ENCODE assay signal across 32 mouse cellular contexts in genomic region chr7:126675104-126675503, GRCm38 (mm10). TPM values are rescaled to one million over a fixed set of nuclear protein-coding genes. Genes with fewer than 3 reads are reported as not detected.
DNase-seq lines count a peak whose midpoint lies in the region; ATAC-seq and TF ChIP-seq lines count a peak whose summit lies in the region.
"Had no signal": no experiment of that assay in that cellular context is flagged by ENCODE, and none has a peak within 500 bp of the region (broad histone marks: within the 10 kb centered on the region; RNA-seq: fewer than 3 reads in every experiment).

No protein-coding gene starts in this region.

- peak overlapping the region; percentile 71 for H3K9ac ChIP-seq in heart, adult 2 months (ENCODE audit: low read depth, low read length)
- peak overlapping the region; percentile 54 for H3K9ac ChIP-seq in liver, postnatal 0 days (replicated peaks)
- H3K9ac ChIP-seq: embryonic facial prominence, embryonic 13.5 days; forebrain, embryonic 15.5 days; hindbrain, embryonic 12.5 days; intestine, embryonic 15.5 days; liver, embryonic 13.5 days; midbrain, embryonic 15.5 days; neural tube, embryonic 15.5 days had no signal

- H3K36me3 ChIP-seq in heart, adult 2 months (ENCODE audit: control insufficient read depth, insufficient read depth, low read length), result peaks cover 16% of the 10 kb centered on the region
- H3K36me3 ChIP-seq in kidney, adult 2 months (ENCODE audit: control insufficient read depth, insufficient read depth, low read length), result peaks cover 4% of the 10 kb centered on the region
- H3K36me3 ChIP-seq in liver, postnatal 0 days (replicated peaks; ENCODE audit: insufficient read depth, low read length), result peaks cover 28% of the 10 kb centered on the region
- peaks cover 60% of the 10 kb centered on the region for H3K36me3 ChIP-seq in midbrain, embryonic 10.5 days

- peaks cover 12% of the 10 kb centered on the region for H3K4me1 ChIP-seq in heart, adult 2 months (ENCODE audit: control insufficient read depth, insufficient read depth, low read length)
- peaks cover 17% of the 10 kb centered on the region for H3K4me1 ChIP-seq in kidney, adult 2 months (ENCODE audit: control insufficient read depth, insufficient read depth, low read length)
- H3K4me1 ChIP-seq in lung, adult 2 months (ENCODE audit: control insufficient read depth, insufficient read depth, low read length), result peaks cover 28% of the 10 kb centered on the region
- H3K4me1 ChIP-seq in liver, postnatal 0 days (ENCODE audit: insufficient read depth), result peaks cover 24% of the 10 kb centered on the region
- H3K4me1 ChIP-seq in midbrain, embryonic 10.5 days, result no peaks in the 10 kb centered on the region
- H3K4me1 ChIP-seq: embryonic facial prominence, embryonic 13.5 days; forebrain, embryonic 10.5 days; forebrain, embryonic 15.5 days; hindbrain, embryonic 12.5 days; intestine, embryonic 15.5 days; midbrain, embryonic 15.5 days; neural tube, embryonic 15.5 days had no signal

- TF ChIP-seq CTCF in heart, adult 2 months (IDR thresholded peaks at IDR 0.05), result no peak
- TF ChIP-seq CTCF in kidney, adult 2 months (conservative IDR thresholded peaks at IDR 0.05; ENCODE audit: insufficient read depth, insufficient read length, low read depth, low read length), result no peak
- no peak for TF ChIP-seq CTCF in lung, adult 2 months (IDR thresholded peaks at IDR 0.05; ENCODE audit: insufficient read depth, low read length)
- no peak for TF ChIP-seq CTCF in liver, postnatal 0 days (IDR thresholded peaks at IDR 0.05; ENCODE audit: low read depth)

- ATAC-seq in liver, postnatal 0 days, result no peak
- ATAC-seq: forebrain, embryonic 15.5 days; hindbrain, postnatal 0 days; intestine, embryonic 15.5 days; midbrain, embryonic 15.5 days; Patski had no signal

- intact Hi-C loops in heart, adult 2 months (cut with DNase I), result no loop called here

- no peak for TF ChIP-seq POLR2A in heart, adult 2 months (IDR thresholded peaks at IDR 0.05; ENCODE audit: insufficient read depth, low read depth, low read length)
- TF ChIP-seq POLR2A in kidney, adult 2 months (IDR thresholded peaks at IDR 0.05; ENCODE audit: low read depth, low read length), result no peak
- TF ChIP-seq POLR2A in lung, adult 2 months (IDR thresholded peaks at IDR 0.05; ENCODE audit: borderline replicate concordance, extremely low read depth, low read depth, low read length), result no peak

- WGBS in heart, adult 2 months, result 96% methylated on average over 8 of the region's 8 CpGs
- WGBS in kidney, adult 2 months, result 99% methylated on average over 8 of the region's 8 CpGs
- 97% methylated on average over 8 of the region's 8 CpGs for WGBS in lung, adult 2 months
- WGBS in liver, postnatal 0 days (ENCODE audit: insufficient replicate concordance), result 82% methylated on average over 8 of the region's 8 CpGs
- WGBS in midbrain, embryonic 10.5 days, result 96% methylated on average over 8 of the region's 8 CpGs

- H3K4me3 ChIP-seq in heart, adult 2 months, result peak overlapping the region; percentile 56
- peak overlapping the region; percentile 19 for H3K4me3 ChIP-seq in kidney, adult 2 months (ENCODE audit: insufficient read depth, low read depth, low read length)
- peak overlapping the region; percentile 77 for H3K4me3 ChIP-seq in lung, adult 2 months (replicated peaks; ENCODE audit: extremely low read depth, low read depth, low read length)
- peak overlapping the region; percentile 37 for H3K4me3 ChIP-seq in liver, postnatal 0 days (ENCODE audit: low read depth, low read length)
- no peak overlapping the region for H3K4me3 ChIP-seq in midbrain, embryonic 10.5 days
- H3K4me3 ChIP-seq: embryonic facial prominence, embryonic 13.5 days; forebrain, embryonic 10.5 days; forebrain, embryonic 15.5 days; hindbrain, embryonic 12.5 days; intestine, embryonic 15.5 days; liver, embryonic 13.5 days; midbrain, embryonic 15.5 days; neural tube, embryonic 15.5 days had no signal

- no peaks in the 10 kb centered on the region; the same call in 1 of the 2 replicates for H3K79me2 ChIP-seq in heart, adult 2 months (replicated peaks; ENCODE audit: control insufficient read depth, insufficient read depth, low read length)

- peak overlapping the region; percentile 56 for H3K4me2 ChIP-seq in liver, postnatal 0 days (ENCODE audit: low read depth, low read length)
- H3K4me2 ChIP-seq: embryonic facial prominence, embryonic 13.5 days; forebrain, embryonic 15.5 days; hindbrain, embryonic 12.5 days; intestine, embryonic 15.5 days; liver, embryonic 13.5 days; midbrain, embryonic 15.5 days; neural tube, embryonic 15.5 days had no signal

- peak overlapping the region; percentile 94 for H3K27ac ChIP-seq in heart, adult 2 months
- peak overlapping the region; percentile 88; the same call in 1 of the 2 replicates for H3K27ac ChIP-seq in kidney, adult 2 months (ENCODE audit: insufficient read depth, low read depth, low read length)
- H3K27ac ChIP-seq in liver, postnatal 0 days (ENCODE audit: low read depth), result peak overlapping the region; percentile 91
- H3K27ac ChIP-seq in midbrain, embryonic 10.5 days (replicated peaks), result no peak overlapping the region
- H3K27ac ChIP-seq: embryonic facial prominence, embryonic 13.5 days; forebrain, embryonic 10.5 days; forebrain, embryonic 15.5 days; hindbrain, embryonic 12.5 days; intestine, embryonic 15.5 days; liver, embryonic 13.5 days; midbrain, embryonic 15.5 days had no signal

- TF ChIP-seq EP300 in heart, adult 2 months (IDR thresholded peaks at IDR 0.05; ENCODE audit: insufficient read depth, low read depth, low read length), result no peak
- TF ChIP-seq EP300 in liver, postnatal 0 days (IDR thresholded peaks at IDR 0.05; ENCODE audit: low read depth), result no peak

- no peaks in the 10 kb centered on the region for H3K9me3 ChIP-seq in liver, postnatal 0 days (ENCODE audit: low read length)
- H3K9me3 ChIP-seq in midbrain, embryonic 10.5 days (replicated peaks), result no peaks in the 10 kb centered on the region
- H3K9me3 ChIP-seq: embryonic facial prominence, embryonic 13.5 days; forebrain, embryonic 10.5 days; forebrain, embryonic 15.5 days; hindbrain, embryonic 12.5 days; intestine, embryonic 15.5 days; liver, embryonic 13.5 days; midbrain, embryonic 15.5 days; neural tube, embryonic 15.5 days had no signal

- H3K27me3 ChIP-seq in heart, adult 2 months (ENCODE audit: control insufficient read depth, insufficient read depth, low read length), result no peaks in the 10 kb centered on the region
- no peaks in the 10 kb centered on the region for H3K27me3 ChIP-seq in kidney, adult 2 months (replicated peaks; ENCODE audit: control insufficient read depth, insufficient read depth, low read length)
- no peaks in the 10 kb centered on the region for H3K27me3 ChIP-seq in liver, postnatal 0 days (ENCODE audit: insufficient read depth, low read length)
- no peaks in the 10 kb centered on the region for H3K27me3 ChIP-seq in midbrain, embryonic 10.5 days (ENCODE audit: low read depth, poor library complexity, severe bottlenecking)
- H3K27me3 ChIP-seq: embryonic facial prominence, embryonic 13.5 days; forebrain, embryonic 15.5 days; hindbrain, embryonic 12.5 days; intestine, embryonic 15.5 days; liver, embryonic 13.5 days; midbrain, embryonic 15.5 days; neural tube, embryonic 15.5 days; Patski had no signal

- DNase-seq in heart, adult 2 months, result no peak
- no peak for DNase-seq in heart, adult 9 months (ENCODE audit: low spot score in 2 of 2)
- DNase-seq in kidney, adult 2 months, result no peak
- no peak for DNase-seq in kidney, adult 11 months
- DNase-seq in lung, adult 2 months, result no peak
- DNase-seq in lung, postnatal 10 days, result no peak
- DNase-seq in liver, postnatal 0 days, result peak; percentile 15
- no peak for DNase-seq in midbrain, embryonic 10.5 days (ENCODE audit: low spot score)
- DNase-seq: adrenal gland, postnatal 10 days; cerebellum, adult 11-12 months; cerebellum, adult 9-11 months; heart, postnatal 10 days; kidney, adult 9 months; kidney, postnatal 10 days; layer of hippocampus, postnatal 36 days; left cerebral cortex, postnatal 4 days; liver, embryonic 13.5 days; lung, postnatal 14 days; retina, postnatal 1 day; right cerebral cortex, postnatal 14 days; thymus, adult 18-20 months; thymus, postnatal 25 days had no signal

RNA-seq across cellular contexts. Expression of gene Sult1a1, which starts 1.1 kb away (rescaled TPM):
- 10 to 100 TPM; 34.1 to 34.3 TPM for total RNA-seq in heart, adult 2 months (2021)
- 53.6 and 56.6 TPM in 2 replicates for polyA plus RNA-seq in heart, adult 2 months (2012; rRNA removed)
- polyA plus RNA-seq in kidney, adult 2 months (2012; rRNA removed), result 29.0 and 30.1 TPM in 2 replicates
- 55.6 and 69.2 TPM in 2 replicates for polyA plus RNA-seq in lung, adult 2 months (2012; rRNA removed)
- 221 and 241 TPM in 2 replicates for polyA plus RNA-seq in liver, postnatal 0 days (2015; fragmentation: Nextera tagmentation; extraction: Ambion mirVana)
- 0.29 TPM in 1 of 2 replicates, not detected in the other for polyA plus RNA-seq in midbrain, embryonic 10.5 days (2016; fragmentation: Nextera tagmentation; extraction: Ambion mirVana)
- total RNA-seq: MEL had no signal

RNA-seq across cellular contexts. Expression of gene Bola2, which starts 20.1 kb away (rescaled TPM):
- 10 to 100 TPM; 49.7 to 63.7 TPM for total RNA-seq in heart, adult 2 months (2021)
- 25.9 and 29.1 TPM in 2 replicates for polyA plus RNA-seq in heart, adult 2 months (2012; rRNA removed)
- polyA plus RNA-seq in kidney, adult 2 months (2012; rRNA removed), result 63.9 and 67.2 TPM in 2 replicates
- polyA plus RNA-seq in lung, adult 2 months (2012; rRNA removed), result 38.2 and 39.6 TPM in 2 replicates
- 86.5 and 93.5 TPM in 2 replicates for polyA plus RNA-seq in liver, postnatal 0 days (2015; fragmentation: Nextera tagmentation; extraction: Ambion mirVana)
- 186 and 216 TPM in 2 replicates for polyA plus RNA-seq in midbrain, embryonic 10.5 days (2016; fragmentation: Nextera tagmentation; extraction: Ambion mirVana)

RNA-seq across cellular contexts. Expression of gene Slx1b, which starts 20.5 kb away (rescaled TPM):
- 1 to 10 TPM; 3.6 to 3.9 TPM for total RNA-seq in heart, adult 2 months (2021)
- polyA plus RNA-seq in heart, adult 2 months (2012; rRNA removed), result 7.8 and 10.3 TPM in 2 replicates
- polyA plus RNA-seq in kidney, adult 2 months (2012; rRNA removed), result 13.1 and 17.2 TPM in 2 replicates
- polyA plus RNA-seq in lung, adult 2 months (2012; rRNA removed), result 23.4 and 27.7 TPM in 2 replicates
- 2.6 and 3.7 TPM in 2 replicates for polyA plus RNA-seq in liver, postnatal 0 days (2015; fragmentation: Nextera tagmentation; extraction: Ambion mirVana)
- polyA plus RNA-seq in midbrain, embryonic 10.5 days (2016; fragmentation: Nextera tagmentation; extraction: Ambion mirVana), result 14.1 and 15.5 TPM in 2 replicates

RNA-seq across cellular contexts. Expression of gene Sgf29, which starts 26.0 kb away (rescaled TPM):
- 10 to 100 TPM; 21.6 to 23.4 TPM for total RNA-seq in heart, adult 2 months (2021)
- 23.7 and 25.5 TPM in 2 replicates for polyA plus RNA-seq in heart, adult 2 months (2012; rRNA removed)
- polyA plus RNA-seq in kidney, adult 2 months (2012; rRNA removed), result 28.1 and 34.7 TPM in 2 replicates
- polyA plus RNA-seq in lung, adult 2 months (2012; rRNA removed), result 36.4 and 43.4 TPM in 2 replicates
- polyA plus RNA-seq in liver, postnatal 0 days (2015; fragmentation: Nextera tagmentation; extraction: Ambion mirVana), result 22.7 and 22.8 TPM in 2 replicates
- 61.9 and 63.5 TPM in 2 replicates for polyA plus RNA-seq in midbrain, embryonic 10.5 days (2016; fragmentation: Nextera tagmentation; extraction: Ambion mirVana)

RNA-seq across cellular contexts. Expression of gene Coro1a, which starts 32.5 kb away (rescaled TPM):
- total RNA-seq in heart, adult 2 months (2021), result 10 to 100 TPM in 1 of 2 experiments, 1 to 10 TPM in 1; 9.8 to 12.1 TPM
- polyA plus RNA-seq in heart, adult 2 months (2012; rRNA removed), result 22.2 and 33.7 TPM in 2 replicates
- polyA plus RNA-seq in kidney, adult 2 months (2012; rRNA removed), result 22.7 and 71.6 TPM in 2 replicates
- 208 and 229 TPM in 2 replicates for polyA plus RNA-seq in lung, adult 2 months (2012; rRNA removed)
- 121 and 130 TPM in 2 replicates for polyA plus RNA-seq in liver, postnatal 0 days (2015; fragmentation: Nextera tagmentation; extraction: Ambion mirVana)
- polyA plus RNA-seq in midbrain, embryonic 10.5 days (2016; fragmentation: Nextera tagmentation; extraction: Ambion mirVana), result 42.7 and 50.1 TPM in 2 replicates

Comparison
In these comparisons a context has a peak if more than half of its experiments do, and no peak if none do; other contexts are left out.
1. RNA of gene Sult1a1, which starts 1.1 kb away (polyA plus RNA-seq): 221 to 241 TPM in liver, postnatal 0 days, 55.6 to 69.2 TPM in lung, adult 2 months, 53.6 to 56.6 TPM in heart, adult 2 months and 29.0 to 30.1 TPM in kidney, adult 2 months; 0.29 TPM in midbrain, embryonic 10.5 days; every median in the first group is over 10 times any median in the second.